Comparison of ENCODE assay signal across 15 mouse cellular contexts in the genomic region with DNA sequence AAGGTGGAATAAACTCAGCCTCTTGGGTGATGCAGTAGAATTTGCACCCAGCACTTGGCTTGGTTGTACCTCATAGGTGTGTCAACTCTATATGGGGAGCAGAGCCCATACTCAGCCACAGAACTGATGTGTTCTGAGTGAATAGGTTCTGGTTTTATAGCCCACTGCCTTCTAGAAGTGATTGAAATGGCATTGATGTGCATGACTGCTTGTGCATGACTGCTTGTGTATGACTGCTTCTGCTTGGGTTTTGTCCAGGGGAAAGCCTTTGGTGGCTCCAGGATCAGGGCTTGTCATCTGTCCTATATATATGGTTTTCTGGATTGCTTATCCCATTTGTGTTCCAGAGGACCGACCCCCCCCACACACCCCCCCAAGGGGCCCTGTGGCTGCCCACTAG.
"Had no signal": no experiment of that assay in that cellular context is flagged by ENCODE, and none has a peak within 500 bp of the region (broad histone marks: within the 10 kb centered on the region; RNA-seq: fewer than 3 reads in every experiment).

No protein-coding gene starts in this region.

- H3K36me3 ChIP-seq: liver, embryonic 15.5 days had no signal

- H3K4me2 ChIP-seq: liver, embryonic 11.5 days; liver, embryonic 15.5 days; midbrain, embryonic 13.5 days; neural tube, embryonic 15.5 days had no signal

- H3K9ac ChIP-seq: liver, embryonic 15.5 days; midbrain, embryonic 13.5 days; neural tube, embryonic 15.5 days had no signal

- H3K4me1 ChIP-seq: limb, embryonic 10.5 days; liver, embryonic 15.5 days; midbrain, embryonic 13.5 days had no signal

- ATAC-seq: lung, postnatal 0 days; midbrain, embryonic 13.5 days had no signal

- H3K9me3 ChIP-seq: limb, embryonic 10.5 days; liver, embryonic 15.5 days; midbrain, embryonic 13.5 days; neural tube, embryonic 15.5 days had no signal

- H3K4me3 ChIP-seq: left cerebral cortex, adult 2 months; limb, embryonic 10.5 days; liver, embryonic 15.5 days; midbrain, embryonic 13.5 days; myocyte; neural tube, embryonic 15.5 days had no signal

- DNase-seq: lung, adult 2 months; lung, postnatal 36 days; right cerebral cortex, adult 18-20 months; right cerebral cortex, postnatal 25 days; thymus, adult 2 months; thymus, postnatal 25 days had no signal

- H3K27ac ChIP-seq: left cerebral cortex, adult 2 months; limb, embryonic 10.5 days; liver, embryonic 15.5 days; midbrain, embryonic 13.5 days; neural tube, embryonic 15.5 days; stomach, postnatal 0 days had no signal

- H3K27me3 ChIP-seq: liver, embryonic 15.5 days; midbrain, embryonic 13.5 days; neural tube, embryonic 15.5 days had no signal
